Mouse (Mus musculus): Measurements from ENCODE around the gene Slc8a1. TPM values are rescaled to one million over a fixed set of nuclear protein-coding genes. Genes with fewer than 3 reads are reported as not detected.

Slc8a1 gene
- polyA plus RNA-seq, 1 experiment from 2014 or later = 5.1 TPM

DNA sequence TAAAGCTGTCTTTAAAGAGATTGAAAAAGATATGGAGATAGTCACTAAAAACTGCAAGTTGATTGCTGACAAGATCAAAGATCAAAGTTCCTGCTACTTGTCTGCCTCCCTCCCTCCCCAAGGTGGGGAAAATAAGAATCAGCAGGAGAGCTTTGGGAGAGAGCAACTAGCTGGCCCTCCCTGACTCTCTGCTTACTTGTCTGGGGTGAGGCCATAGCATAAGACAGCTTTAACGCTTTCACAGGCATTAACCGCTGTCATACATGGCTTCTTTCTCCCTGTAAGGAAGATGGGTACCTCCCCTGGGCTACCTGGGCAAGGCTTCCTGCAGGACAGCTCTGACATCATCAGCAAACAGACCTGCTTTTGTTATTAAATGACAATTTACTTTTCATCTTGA lies 344.1 kb downstream of the Slc8a1 start:
- Histone ChIP-seq H3K36me3 (no peaks in the 10 kb centered on the region), H3K4me2 (replicated peaks) (no peak overlapping the region), H3K27me3 (no peaks in the 10 kb centered on the region), H3K4me1 (no peaks in the 10 kb centered on the region), H3K4me3 (no peak overlapping the region), H3K9me3 (no peaks in the 10 kb centered on the region), H3K9ac (replicated peaks) (no peak overlapping the region), H3K27ac (replicated peaks) (no peak overlapping the region)
- no peak for ATAC-seq (ENCODE audit: low FRiP score, low read depth)
- 19% methylated on average over 2 of the region's 2 CpGs for WGBS

DNA sequence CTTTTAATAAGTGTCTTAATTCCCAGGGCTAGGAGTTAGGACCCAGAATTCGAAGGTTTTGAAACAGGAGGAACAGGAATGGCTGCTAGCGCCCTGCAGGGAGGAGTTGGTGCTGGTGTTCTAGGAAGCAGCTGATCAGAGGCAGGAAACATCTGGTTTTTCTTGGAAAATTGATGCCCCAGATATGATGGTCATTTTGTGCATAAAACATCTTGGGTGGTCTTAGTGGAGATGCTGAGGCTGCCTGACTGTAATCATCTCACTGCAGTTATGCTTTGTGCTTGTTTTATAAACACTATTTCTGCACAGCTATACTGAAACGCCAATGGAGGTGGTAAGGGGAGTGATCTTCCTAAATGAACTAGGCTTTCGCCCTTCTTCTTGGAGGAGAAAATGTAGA lies 345.1 kb downstream of the Slc8a1 start:
- Histone ChIP-seq H3K27me3 (no peaks in the 10 kb centered on the region), H3K27ac (replicated peaks) (no peak overlapping the region), H3K4me2 (replicated peaks) (no peak overlapping the region), H3K9me3 (no peaks in the 10 kb centered on the region), H3K9ac (replicated peaks) (no peak overlapping the region), H3K4me3 (no peak overlapping the region), H3K36me3 (no peaks in the 10 kb centered on the region), H3K4me1 (no peaks in the 10 kb centered on the region)
- 83% methylated on average over 4 of the region's 4 CpGs for WGBS
- ATAC-seq (ENCODE audit: low FRiP score, low read depth) = no peak

DNA sequence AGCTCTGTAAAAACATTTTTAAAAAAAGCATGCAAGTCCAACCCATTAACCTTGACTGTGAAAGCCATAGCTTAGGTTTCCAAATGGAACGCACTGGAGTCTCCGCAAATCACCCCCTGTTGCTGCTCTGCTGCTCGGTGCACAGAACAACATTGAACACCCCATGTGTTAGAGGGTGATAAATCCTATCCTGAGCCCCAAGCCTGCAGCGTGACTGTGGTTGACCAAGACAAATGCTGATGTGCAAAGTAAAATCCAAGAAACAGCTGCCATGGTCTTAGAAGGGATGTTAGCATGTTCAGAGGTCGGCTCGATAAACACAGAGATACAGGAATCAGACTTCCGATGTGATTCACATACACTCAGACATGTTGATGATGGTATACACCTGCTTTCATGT lies 346.7 kb downstream of the Slc8a1 start:
- no peak for ATAC-seq (ENCODE audit: low FRiP score, low read depth)
- WGBS = 92% methylated on average over 7 of the region's 7 CpGs
- Histone ChIP-seq H3K9me3 (no peaks in the 10 kb centered on the region), H3K36me3 (no peaks in the 10 kb centered on the region), H3K27ac (replicated peaks) (no peak overlapping the region), H3K4me2 (replicated peaks) (no peak overlapping the region), H3K9ac (replicated peaks) (no peak overlapping the region), H3K4me1 (no peaks in the 10 kb centered on the region), H3K27me3 (no peaks in the 10 kb centered on the region), H3K4me3 (no peak overlapping the region)

DNA sequence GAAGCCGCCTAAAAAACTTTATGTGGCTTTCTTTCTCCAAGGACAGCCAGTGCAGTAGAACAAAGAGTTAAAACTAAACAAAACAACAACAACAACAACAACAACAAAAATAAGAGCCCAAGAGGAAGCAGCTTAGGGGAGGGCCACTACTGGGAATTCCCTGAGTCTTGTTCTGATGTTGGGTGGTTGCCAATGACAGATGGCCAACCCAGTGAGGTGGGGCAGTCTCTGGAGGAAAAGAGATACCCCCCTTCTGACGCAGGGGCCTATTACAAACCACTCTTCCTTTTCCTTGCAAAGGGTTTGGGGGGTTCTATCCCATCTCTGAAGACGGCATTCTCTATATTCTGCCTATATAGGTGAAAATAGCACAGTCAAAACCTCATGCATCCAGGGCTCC lies 347.4 kb downstream of the Slc8a1 start:
- Histone ChIP-seq H3K27me3 (no peaks in the 10 kb centered on the region), H3K4me3 (no peak overlapping the region), H3K36me3 (no peaks in the 10 kb centered on the region), H3K9ac (replicated peaks) (no peak overlapping the region), H3K4me2 (replicated peaks) (no peak overlapping the region), H3K9me3 (no peaks in the 10 kb centered on the region), H3K27ac (replicated peaks) (no peak overlapping the region), H3K4me1 (no peaks in the 10 kb centered on the region)
- ATAC-seq (ENCODE audit: low FRiP score, low read depth) = no peak
- 93% methylated on average over 3 of the region's 3 CpGs for WGBS

DNA sequence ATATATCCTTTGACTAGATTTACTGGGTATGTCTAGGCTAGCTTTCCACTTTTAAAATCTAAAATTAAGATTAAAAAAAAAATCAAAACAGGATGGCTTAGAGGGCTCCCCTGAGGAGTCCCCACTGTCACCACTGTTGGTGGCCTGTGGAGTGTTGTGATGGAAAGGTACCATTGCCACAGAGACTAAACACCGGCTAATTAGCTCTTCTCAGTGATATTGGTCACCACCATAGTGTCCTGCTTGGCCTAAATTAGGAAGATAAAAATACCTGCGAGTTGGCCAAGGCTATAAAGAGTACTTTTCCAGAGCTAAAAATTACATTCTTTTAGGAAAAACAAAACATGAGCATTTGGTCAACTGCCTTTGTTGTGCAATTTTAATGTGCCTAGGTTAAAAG lies 352.1 kb downstream of the Slc8a1 start:
- H3K4me2 ChIP-seq (replicated peaks) = no peak overlapping the region
- H3K4me3 ChIP-seq = no peak overlapping the region
- ATAC-seq (ENCODE audit: low FRiP score, low read depth) = no peak
- H3K27ac ChIP-seq (replicated peaks) = no peak overlapping the region
- H3K36me3 ChIP-seq = no peaks in the 10 kb centered on the region
- H3K4me1 ChIP-seq = no peaks in the 10 kb centered on the region
- no peaks in the 10 kb centered on the region for H3K9me3 ChIP-seq
- no peaks in the 10 kb centered on the region for H3K27me3 ChIP-seq
- no peak overlapping the region for H3K9ac ChIP-seq (replicated peaks)
- WGBS = 87% methylated on average over 2 of the region's 2 CpGs

DNA sequence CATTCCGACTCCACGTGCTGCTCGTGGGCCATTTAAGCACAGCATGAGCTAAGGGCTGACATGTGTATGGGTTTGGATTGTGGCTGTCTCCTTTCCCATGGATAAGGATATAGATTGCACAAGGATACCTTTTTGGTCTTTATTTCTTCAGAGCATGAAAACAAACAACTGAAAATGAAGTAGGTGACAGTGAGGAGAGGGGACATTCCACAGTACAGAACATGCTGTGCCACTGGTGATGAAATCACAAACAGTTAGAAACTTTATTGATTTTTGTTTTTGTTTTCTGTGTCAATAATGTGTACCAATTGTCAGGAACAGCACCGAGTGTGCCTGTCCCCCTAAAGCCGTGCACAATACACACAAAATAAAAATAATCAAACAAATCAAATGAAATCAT lies 352.7 kb downstream of the Slc8a1 start:
- no peak overlapping the region for H3K9ac ChIP-seq (replicated peaks)
- H3K27ac ChIP-seq (replicated peaks) = no peak overlapping the region
- H3K27me3 ChIP-seq = no peaks in the 10 kb centered on the region
- no peaks in the 10 kb centered on the region for H3K4me1 ChIP-seq
- 91% methylated on average over 5 of the region's 5 CpGs for WGBS
- H3K4me3 ChIP-seq = no peak overlapping the region
- no peak overlapping the region for H3K4me2 ChIP-seq (replicated peaks)
- no peaks in the 10 kb centered on the region for H3K36me3 ChIP-seq
- no peaks in the 10 kb centered on the region for H3K9me3 ChIP-seq
- no peak for ATAC-seq (ENCODE audit: low FRiP score, low read depth)

DNA sequence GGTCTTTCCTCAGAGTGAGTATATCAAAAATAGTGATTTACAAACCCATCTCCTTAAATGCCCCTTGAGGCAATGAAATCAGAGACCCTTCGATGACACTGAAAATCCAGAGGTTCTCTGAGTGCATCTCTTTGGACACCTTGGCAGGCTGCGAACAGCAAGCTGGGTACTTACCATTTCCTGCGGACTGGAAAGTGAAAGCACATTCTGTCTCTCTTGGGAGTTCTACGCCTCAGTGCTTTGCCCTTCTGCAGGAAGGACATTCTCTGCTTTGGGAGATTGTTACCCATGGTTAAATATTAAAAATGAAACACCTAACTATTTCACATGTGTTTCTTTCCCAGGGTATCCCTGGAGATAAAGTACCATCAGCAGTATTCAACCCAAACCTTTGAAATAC lies 354.7 kb downstream of the Slc8a1 start:
- Histone ChIP-seq H3K4me1 (no peaks in the 10 kb centered on the region), H3K4me3 (no peak overlapping the region), H3K27ac (replicated peaks) (no peak overlapping the region), H3K9me3 (no peaks in the 10 kb centered on the region), H3K4me2 (replicated peaks) (no peak overlapping the region), H3K36me3 (no peaks in the 10 kb centered on the region), H3K9ac (replicated peaks) (no peak overlapping the region), H3K27me3 (no peaks in the 10 kb centered on the region)
- WGBS = 92% methylated on average over 4 of the region's 4 CpGs
- no peak for ATAC-seq (ENCODE audit: low FRiP score, low read depth)

DNA sequence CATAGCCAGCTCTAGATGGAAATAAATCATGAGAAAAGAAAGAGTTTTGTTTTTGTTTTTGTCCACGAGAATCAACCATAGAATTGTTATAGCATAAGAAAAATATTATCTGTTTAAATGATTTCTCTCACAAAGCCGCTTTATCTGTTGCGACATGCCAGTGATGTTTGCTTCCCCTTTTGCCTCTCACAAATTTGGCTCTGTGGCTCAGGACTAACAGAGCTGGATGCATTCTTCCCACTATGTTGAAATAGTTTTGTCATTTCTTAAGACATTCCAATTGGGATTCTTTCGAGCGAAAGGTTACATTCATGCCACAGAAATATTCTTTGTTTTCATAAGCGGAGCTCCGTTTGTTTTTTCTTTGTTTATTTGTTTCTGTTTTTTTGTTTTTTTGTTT lies 359.7 kb downstream of the Slc8a1 start:
- no peak overlapping the region for H3K4me3 ChIP-seq
- H3K36me3 ChIP-seq = no peaks in the 10 kb centered on the region
- 0 out of 2 replicates have a peak, but pooled peaks cover 2% of the 10 kb centered on the region for H3K4me1 ChIP-seq
- 88% methylated on average over 7 of the region's 7 CpGs for WGBS
- H3K27me3 ChIP-seq = no peaks in the 10 kb centered on the region
- ATAC-seq (ENCODE audit: low FRiP score, low read depth) = no peak
- no peaks in the 10 kb centered on the region for H3K9me3 ChIP-seq
- no peak overlapping the region for H3K27ac ChIP-seq (replicated peaks)
- no peak overlapping the region for H3K4me2 ChIP-seq (replicated peaks)
- H3K9ac ChIP-seq (replicated peaks) = no peak overlapping the region

DNA sequence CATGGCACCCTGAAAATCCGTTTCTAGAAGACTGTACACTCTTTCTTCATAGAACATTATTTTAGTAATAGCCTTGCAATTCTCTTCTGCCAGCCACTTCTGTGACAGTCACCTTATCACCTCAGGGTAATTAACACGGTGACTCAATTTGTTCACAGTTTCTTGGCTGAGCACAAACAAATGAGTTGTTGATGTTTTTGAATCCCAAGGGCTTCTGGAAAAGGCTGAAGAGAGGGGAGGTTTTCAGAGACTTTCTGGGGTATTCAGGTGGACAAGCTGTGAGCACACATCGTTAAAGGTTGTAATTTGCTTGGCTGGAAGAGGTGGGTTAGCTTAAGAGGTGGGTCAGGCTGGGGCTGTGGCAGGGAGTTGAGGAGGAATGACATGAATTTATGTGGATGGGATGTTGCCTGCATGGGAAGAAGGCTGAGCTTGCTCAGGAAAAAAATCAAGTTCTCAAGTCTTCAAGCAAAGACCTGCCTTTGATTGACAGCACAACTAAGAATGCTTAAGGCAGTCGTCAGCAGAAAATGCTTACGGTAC lies 360.3 kb downstream of the Slc8a1 start:
- H3K27me3 ChIP-seq = no peaks in the 10 kb centered on the region
- WGBS = 63% methylated on average over 5 of the region's 5 CpGs
- H3K27ac ChIP-seq (replicated peaks) = no peak overlapping the region
- no peak for ATAC-seq (ENCODE audit: low FRiP score, low read depth)
- no peaks in the 10 kb centered on the region for H3K9me3 ChIP-seq
- H3K4me3 ChIP-seq = no peak overlapping the region
- H3K4me1 ChIP-seq = 0 out of 2 replicates have a peak, but pooled peaks cover 2% of the 10 kb centered on the region
- H3K9ac ChIP-seq (replicated peaks) = no peak overlapping the region
- H3K4me2 ChIP-seq (replicated peaks) = no peak overlapping the region
- no peaks in the 10 kb centered on the region for H3K36me3 ChIP-seq

DNA sequence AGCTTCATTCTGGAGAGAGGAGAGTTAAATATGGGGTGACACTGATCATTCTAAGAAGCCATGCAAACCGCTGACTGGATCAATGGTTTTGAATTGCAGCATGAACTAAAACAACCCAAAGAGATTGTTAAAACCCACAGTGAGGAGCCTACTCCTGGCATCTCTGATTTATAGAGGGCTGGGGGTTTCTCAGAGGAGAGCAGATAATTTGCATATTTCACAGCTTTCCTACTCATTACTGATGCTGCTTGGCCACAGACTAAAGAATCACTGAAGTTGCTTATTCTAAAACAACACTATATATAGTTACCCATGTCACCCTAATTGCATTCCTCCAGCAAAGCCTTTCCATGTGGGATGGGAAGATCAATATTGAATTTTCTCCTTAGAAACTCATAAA lies 361.0 kb downstream of the Slc8a1 start:
- Histone ChIP-seq H3K9me3 (no peaks in the 10 kb centered on the region), H3K27me3 (no peaks in the 10 kb centered on the region), H3K27ac (replicated peaks) (no peak overlapping the region), H3K4me3 (no peak overlapping the region), H3K36me3 (no peaks in the 10 kb centered on the region), H3K4me1 (0 out of 2 replicates have a peak, but pooled peaks cover 2% of the 10 kb centered on the region), H3K9ac (replicated peaks) (no peak overlapping the region), H3K4me2 (replicated peaks) (no peak overlapping the region)
- 36% methylated on average over 1 of the region's 1 CpGs for WGBS
- ATAC-seq (ENCODE audit: low FRiP score, low read depth) = no peak

DNA sequence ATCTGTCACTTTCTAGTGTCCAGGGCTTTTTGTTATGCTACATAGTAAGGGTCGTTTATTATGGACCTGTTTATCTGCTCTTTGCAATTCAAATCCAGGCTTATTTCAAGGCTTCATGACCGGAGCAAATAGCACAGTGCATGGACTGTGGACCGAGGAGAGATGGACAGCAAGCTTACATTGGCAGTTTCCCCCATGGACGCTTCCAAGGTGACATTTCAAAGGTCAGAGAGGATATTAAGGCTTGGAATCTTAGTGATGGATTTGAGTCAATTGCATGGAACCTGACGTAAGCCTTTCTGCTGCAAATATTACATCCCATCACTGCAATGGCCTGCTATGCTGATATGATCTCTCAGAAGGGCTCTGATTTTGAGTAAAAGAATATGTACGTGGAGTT lies 362.3 kb downstream of the Slc8a1 start:
- H3K9me3 ChIP-seq = no peaks in the 10 kb centered on the region
- H3K4me3 ChIP-seq = no peak overlapping the region
- H3K9ac ChIP-seq (replicated peaks) = no peak overlapping the region
- H3K4me1 ChIP-seq = 0 out of 2 replicates have a peak, but pooled peaks cover 2% of the 10 kb centered on the region
- H3K4me2 ChIP-seq (replicated peaks) = no peak overlapping the region
- H3K27ac ChIP-seq (replicated peaks) = no peak overlapping the region
- H3K36me3 ChIP-seq = no peaks in the 10 kb centered on the region
- no peaks in the 10 kb centered on the region for H3K27me3 ChIP-seq
- no peak for ATAC-seq (ENCODE audit: low FRiP score, low read depth)
- 85% methylated on average over 6 of the region's 6 CpGs for WGBS

DNA sequence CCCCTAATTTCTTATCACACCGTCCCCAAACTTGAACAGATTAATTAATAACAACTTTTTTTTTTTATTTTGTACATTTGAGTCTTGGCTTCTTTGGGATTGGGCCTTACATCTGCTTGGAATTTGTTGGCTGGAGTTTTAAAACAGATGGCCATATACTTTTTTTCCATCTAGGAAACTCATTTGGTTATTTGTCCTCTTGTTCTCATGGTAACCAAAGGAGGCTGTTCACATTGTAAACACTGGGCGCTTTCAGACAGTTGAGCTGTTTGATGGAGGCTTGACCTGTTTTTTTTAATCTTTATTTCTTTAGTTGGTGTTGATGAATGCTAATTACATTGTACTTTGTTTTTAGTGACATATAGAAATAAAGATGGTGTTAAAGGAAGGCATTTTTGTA lies 369.1 kb downstream of the Slc8a1 start:
- H3K4me1 ChIP-seq = no peaks in the 10 kb centered on the region
- no peak overlapping the region for H3K27ac ChIP-seq (replicated peaks)
- H3K27me3 ChIP-seq = no peaks in the 10 kb centered on the region
- H3K9ac ChIP-seq (replicated peaks) = no peak overlapping the region
- no peak overlapping the region for H3K4me2 ChIP-seq (replicated peaks)
- 81% methylated on average over 2 of the region's 2 CpGs for WGBS
- H3K9me3 ChIP-seq = no peaks in the 10 kb centered on the region
- ATAC-seq (ENCODE audit: low FRiP score, low read depth) = no peak
- no peaks in the 10 kb centered on the region for H3K36me3 ChIP-seq
- H3K4me3 ChIP-seq = no peak overlapping the region

DNA sequence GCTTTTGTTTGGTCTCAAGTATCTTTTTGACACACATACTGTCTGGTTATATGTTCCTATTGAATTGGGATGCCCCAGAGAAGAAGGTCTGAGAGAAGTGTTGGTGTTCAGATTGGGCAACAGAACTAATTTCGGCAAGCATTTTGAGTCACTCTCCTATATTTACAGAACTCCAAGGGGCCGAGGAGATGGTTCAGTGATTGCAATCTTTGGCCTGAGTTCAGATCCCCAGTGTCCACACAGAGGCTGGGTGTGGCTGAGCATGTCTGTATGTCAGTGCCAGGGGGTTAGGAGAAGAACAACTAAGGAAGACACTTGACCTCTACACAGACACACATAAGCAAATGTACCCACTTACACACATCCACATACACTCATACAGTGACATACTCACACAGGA lies 369.7 kb downstream of the Slc8a1 start:
- H3K9ac ChIP-seq (replicated peaks) = no peak overlapping the region
- H3K27me3 ChIP-seq = no peaks in the 10 kb centered on the region
- H3K4me2 ChIP-seq (replicated peaks) = no peak overlapping the region
- H3K36me3 ChIP-seq = no peaks in the 10 kb centered on the region
- no peak overlapping the region for H3K27ac ChIP-seq (replicated peaks)
- H3K4me1 ChIP-seq = no peaks in the 10 kb centered on the region
- WGBS = 80% methylated on average over 2 of the region's 2 CpGs
- no peak for ATAC-seq (ENCODE audit: low FRiP score, low read depth)
- H3K4me3 ChIP-seq = no peak overlapping the region
- H3K9me3 ChIP-seq = no peaks in the 10 kb centered on the region

All from midbrain, embryonic 12.5 days (tissue).